Mouse (Mus musculus) bone marrow macrophage, adult 2 months (primary cell): ENCODE results near the gene Fndc9.

Experiments used
- CTCF ChIP-seq: IDR thresholded peaks from 2 replicates; pipeline ENCODE4 v1.5.1; 2012; ENCODE audit warnings: low read depth, mild to moderate bottlenecking, low read length, moderate library complexity
- POLR2A ChIP-seq: IDR thresholded peaks from 2 replicates; pipeline ENCODE4 v1.6.1; 2012; ENCODE audit warnings: mild to moderate bottlenecking, low read depth, low read length, borderline replicate concordance

- TF ChIP-seq POLR2A (no peak), CTCF (no peak)
Observed at GRCm38 (mm10) chr11:46225345-46225744, 10.0 kb upstream of the Fndc9 start.
